Mouse (Mus musculus) G1E (cell line): ENCODE measurements at regions not wholly inside any gene's neighbourhood (a gene's known extent, or its start where the extent isn't known, plus 50 kb on each side); places are given as distances from the start of the nearest gene placed in this dataset.

Experiments used
- ATAC-seq: 2 replicates; pipeline ENCODE4 v1.8.0; 2016; ENCODE audit warnings: mild to moderate bottlenecking; ENCODE audit not compliant: insufficient number of reproducible peaks, poor library complexity, low FRiP score, severe bottlenecking; ENCODE audit errors: extremely low read depth
- DNase-seq: peaks from one replicate; pipeline ENCODE4 v3.0.0; 2012; ENCODE audit warnings: low spot score
- H3K27me3 ChIP-seq: 2 replicates; pipeline ENCODE4 v1.6.1; 2012; ENCODE audit warnings: mild to moderate bottlenecking, low read length, inconsistent platforms; ENCODE audit not compliant: insufficient read depth
- H3K36me3 ChIP-seq: replicated peaks from 2 replicates; pipeline ENCODE3; 2012; ENCODE audit warnings: mild to moderate bottlenecking, inconsistent platforms
- H3K4me1 ChIP-seq: 2 replicates; pipeline ENCODE4 v1.6.1; 2012; ENCODE audit warnings: low read depth, low read length, inconsistent platforms, mixed read lengths; ENCODE audit not compliant: insufficient read depth
- H3K4me3 ChIP-seq: 2 replicates; pipeline ENCODE4 v1.5.1; 2012; ENCODE audit warnings: low read depth, mild to moderate bottlenecking, inconsistent platforms, low read length, moderate library complexity, mixed read lengths
- H3K9me3 ChIP-seq: replicated peaks from 2 replicates; pipeline ENCODE4 v1.6.1; 2012; ENCODE audit warnings: inconsistent platforms
- CTCF ChIP-seq: IDR thresholded peaks from 2 replicates; pipeline ENCODE4 v1.5.1; 2012; ENCODE audit warnings: low read depth, low read length, inconsistent platforms, mixed read lengths
- GATA1 ChIP-seq: IDR thresholded peaks from 2 replicates; pipeline ENCODE4 v1.6.1; 2012; ENCODE audit warnings: borderline replicate concordance, low read length, inconsistent platforms, mixed read lengths
- GATA2 ChIP-seq: IDR thresholded peaks from 2 replicates; pipeline ENCODE4 v1.6.1; 2012; ENCODE audit warnings: low read depth, low read length, inconsistent platforms, borderline replicate concordance
- POLR2AphosphoS5 ChIP-seq: IDR thresholded peaks from 2 replicates; pipeline ENCODE4 v1.6.1; 2012; ENCODE audit warnings: low read depth, low read length, inconsistent platforms; ENCODE audit not compliant: insufficient replicate concordance
- TAL1 ChIP-seq: conservative IDR thresholded peaks from 2 replicates; pipeline ENCODE4 v1.6.1; 2012; ENCODE audit warnings: low read depth, low read length, inconsistent platforms, mixed read lengths

DNA sequence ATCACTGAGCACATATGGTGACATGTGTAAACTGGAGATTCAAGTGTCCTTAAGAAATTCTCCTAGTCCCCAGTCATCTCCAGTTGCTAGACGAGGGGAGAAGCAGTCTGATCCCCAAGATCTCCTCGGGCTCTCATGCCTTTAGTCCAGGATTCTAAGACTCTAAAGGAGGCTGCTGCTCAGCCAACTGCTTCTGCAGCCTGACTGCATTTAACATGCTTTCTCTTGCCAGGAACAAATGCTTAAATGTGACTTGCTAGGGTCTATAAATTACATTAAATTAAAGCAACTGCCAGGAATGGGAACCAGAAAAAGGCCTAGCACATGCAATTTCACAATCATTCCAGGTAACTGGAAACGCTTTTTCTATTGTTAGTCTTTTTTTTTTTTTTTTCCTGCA is 599.8 kb upstream of the Gcfc2 start:
- TF ChIP-seq POLR2AphosphoS5 (no peak), GATA1 (no peak), TAL1 (no peak), CTCF (no peak), GATA2 (no peak)
- H3K9me3 ChIP-seq = peaks cover 8% of the 10 kb centered on the region

GRCm38 (mm10) chr6:81363969-81364529 is 559.4 kb upstream of the Gcfc2 start:
- TF ChIP-seq POLR2AphosphoS5 (no peak), CTCF (no peak), GATA1 (no peak), TAL1 (no peak), GATA2 (no peak)
- no peak for DNase-seq
- no peaks in the 10 kb centered on the region for H3K4me1 ChIP-seq

More for the DNA sequence above, 599.8 kb upstream of the Gcfc2 start:
- DNase-seq = no peak
- Histone ChIP-seq H3K4me3 (no peak overlapping the region), H3K27me3 (no peaks in the 10 kb centered on the region), H3K36me3 (no peaks in the 10 kb centered on the region), H3K4me1 (no peaks in the 10 kb centered on the region)
- no peak for ATAC-seq

DNA sequence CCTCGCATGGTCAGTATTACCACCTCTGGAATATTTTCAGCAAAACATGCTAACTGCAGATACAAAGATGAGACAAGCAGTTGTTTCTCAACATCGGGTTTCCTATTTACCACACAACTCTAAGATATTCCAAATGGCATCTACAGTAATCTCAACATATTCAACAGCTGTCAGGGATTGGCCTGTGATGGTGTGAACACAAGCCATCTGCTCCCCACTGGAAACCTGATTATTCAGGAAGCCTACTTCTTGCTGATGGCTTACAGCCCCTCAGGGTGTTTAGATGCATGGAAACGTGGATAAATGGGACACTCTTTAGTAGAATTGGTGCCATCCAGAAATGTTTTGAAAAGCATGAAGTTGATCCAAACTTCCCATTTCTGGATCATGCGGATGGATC is 535.0 kb upstream of the Gcfc2 start:
- ATAC-seq = no peak
- H3K4me1 ChIP-seq = no peaks in the 10 kb centered on the region
- TF ChIP-seq CTCF = no peak
- TF ChIP-seq TAL1 = no peak
- TF ChIP-seq GATA1 = no peak
- TF ChIP-seq GATA2 = no peak
- TF ChIP-seq POLR2AphosphoS5 = no peak
- no peaks in the 10 kb centered on the region for H3K27me3 ChIP-seq
- DNase-seq = no peak
- no peak overlapping the region for H3K4me3 ChIP-seq
- peaks cover 16% of the 10 kb centered on the region for H3K9me3 ChIP-seq
- H3K36me3 ChIP-seq = no peaks in the 10 kb centered on the region

More at GRCm38 (mm10) chr6:81363969-81364529, 559.4 kb upstream of the Gcfc2 start:
- H3K4me3 ChIP-seq = no peak overlapping the region
- no peak for ATAC-seq
- H3K9me3 ChIP-seq = peaks cover 4% of the 10 kb centered on the region; the same call in 1 of the 2 replicates
- H3K27me3 ChIP-seq = no peaks in the 10 kb centered on the region
- no peaks in the 10 kb centered on the region for H3K36me3 ChIP-seq

- Histone ChIP-seq H3K27me3 (no peaks in the 10 kb centered on the region), H3K4me1 (no peaks in the 10 kb centered on the region), H3K4me3 (no peak overlapping the region), H3K9me3 (peaks cover 10% of the 10 kb centered on the region), H3K36me3 (no peaks in the 10 kb centered on the region)
- no peak for DNase-seq
- TF ChIP-seq GATA2 (no peak), CTCF (no peak), TAL1 (no peak), POLR2AphosphoS5 (no peak), GATA1 (no peak)
- no peak for ATAC-seq
These were observed 520.3 kb upstream of the Gcfc2 start for GRCm38 (mm10) chr6:81403122-81403521.

DNA sequence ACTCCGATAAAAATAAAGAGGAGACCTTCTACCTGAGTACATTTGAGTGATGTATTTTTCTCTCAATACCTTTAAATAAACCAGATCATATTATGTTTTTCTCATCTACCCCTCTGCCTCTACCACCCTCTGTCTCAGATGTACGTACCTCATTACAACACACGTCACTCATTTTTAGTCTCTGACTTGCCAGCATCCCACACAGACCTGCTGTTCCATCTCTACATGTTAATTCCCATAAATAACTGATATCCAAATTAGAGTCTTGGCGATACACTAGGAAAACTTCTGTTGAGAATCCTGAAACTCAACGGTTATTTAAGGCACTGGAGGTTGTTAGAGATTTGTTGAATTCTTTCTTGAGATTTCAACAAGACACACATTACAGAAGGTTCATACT is 509.9 kb upstream of the Gcfc2 start:
- Histone ChIP-seq H3K9me3 (peaks cover 7% of the 10 kb centered on the region; the same call in 1 of the 2 replicates), H3K4me3 (no peak overlapping the region), H3K27me3 (no peaks in the 10 kb centered on the region), H3K36me3 (no peaks in the 10 kb centered on the region), H3K4me1 (no peaks in the 10 kb centered on the region)
- DNase-seq = no peak
- no peak for ATAC-seq
- TF ChIP-seq GATA1 (no peak), TAL1 (no peak), CTCF (no peak), POLR2AphosphoS5 (no peak), GATA2 (no peak)

DNA sequence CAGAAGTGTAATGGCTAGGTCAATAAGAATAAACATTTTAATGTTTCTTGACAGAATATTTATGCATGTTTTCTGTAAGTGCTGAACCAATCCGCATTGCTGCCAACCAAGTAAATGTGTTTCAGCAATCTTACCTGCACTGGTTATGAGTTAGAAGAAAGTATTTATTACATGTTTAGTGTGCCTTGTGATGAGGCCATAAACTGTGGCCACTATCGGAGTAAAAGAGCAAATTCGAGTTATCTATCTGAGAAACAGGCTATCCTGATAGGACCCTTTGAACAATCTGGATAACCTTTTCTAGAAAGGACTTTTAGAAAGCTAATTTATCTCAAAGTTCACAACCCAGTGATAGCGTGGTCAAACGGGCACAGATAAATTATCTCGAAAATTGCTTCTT is 488.7 kb upstream of the Gcfc2 start:
- Histone ChIP-seq H3K27me3 (no peaks in the 10 kb centered on the region), H3K36me3 (no peaks in the 10 kb centered on the region), H3K9me3 (peaks cover 4% of the 10 kb centered on the region; the same call in 1 of the 2 replicates), H3K4me3 (no peak overlapping the region), H3K4me1 (no peaks in the 10 kb centered on the region)
- ATAC-seq (no peak), DNase-seq (no peak)
- TF ChIP-seq GATA2 (no peak), TAL1 (no peak), CTCF (no peak), GATA1 (no peak), POLR2AphosphoS5 (no peak)
